Mouse (Mus musculus) embryonic facial prominence, embryonic 11.5 days (tissue): ENCODE data around the gene Usp15. TPM values are rescaled to one million over a fixed set of nuclear protein-coding genes. Genes with fewer than 3 reads are reported as not detected.
A peak's percentile ranks its signal among the peaks of the same experiment; 100 is the strongest.
"Not testable (repeated sequence)": the region's sequence is repeated elsewhere in the genome, so short reads cannot be mapped to it uniquely, and the experiment has no call there.

Experiments used
- ATAC-seq: fragments of 200-750 bp; cut with Nextera tagmentation; replicated peaks from 2 replicates; pipeline ENCODE4 v1.8.0; 2017; ENCODE audit warnings: low read depth; ENCODE audit not compliant: insufficient number of reproducible peaks, low FRiP score, low TSS enrichment
- DNase-seq: peaks from one replicate; pipeline ENCODE4 v3.0.0-alpha.2; 2015; ENCODE audit warnings: low spot score
- H3K27ac ChIP-seq: fragments of 300-500 bp; sonication (generic); replicated peaks from 2 replicates; pipeline ENCODE4 v1.5.1; 2014; ENCODE audit warnings: mild to moderate bottlenecking, low read depth, low read length, control low read depth
- H3K27me3 ChIP-seq: fragments of 300-500 bp; sonication (generic); 2 replicates; pipeline ENCODE4 v1.6.1; 2014; ENCODE audit warnings: mild to moderate bottlenecking, low read length, moderate library complexity, mixed read lengths; ENCODE audit not compliant: control insufficient read depth, insufficient read depth
- H3K36me3 ChIP-seq: fragments of 300-500 bp; sonication (generic); replicated peaks from 2 replicates; pipeline ENCODE4 v1.6.1; 2014; ENCODE audit warnings: low read depth, mild to moderate bottlenecking, low read length, moderate library complexity, mixed read lengths; ENCODE audit not compliant: control insufficient read depth, insufficient read depth
- H3K4me1 ChIP-seq: fragments of 300-500 bp; sonication (generic); 2 replicates; pipeline ENCODE4 v1.6.1; 2014; ENCODE audit warnings: low read length, mixed read lengths; ENCODE audit not compliant: control insufficient read depth, insufficient read depth
- H3K4me2 ChIP-seq: fragments of 300-500 bp; sonication (generic); 2 replicates; pipeline ENCODE4 v1.6.1; 2014; ENCODE audit warnings: low read depth, mild to moderate bottlenecking, control low read depth, low read length, moderate library complexity
- H3K4me3 ChIP-seq: fragments of 300-500 bp; sonication (generic); 2 replicates; pipeline ENCODE4 v1.5.1; 2014; ENCODE audit warnings: low read depth, low read length, control low read depth
- H3K9ac ChIP-seq: fragments of 300-500 bp; sonication (generic); replicated peaks from 2 replicates; pipeline ENCODE4 v1.6.1; 2014; ENCODE audit warnings: mild to moderate bottlenecking, control low read depth, low read length
- H3K9me3 ChIP-seq: fragments of 300-500 bp; sonication (generic); replicated peaks from 2 replicates; pipeline ENCODE4 v1.6.1; 2016; ENCODE audit warnings: mild to moderate bottlenecking, low read length, inconsistent platforms, mixed read lengths; ENCODE audit not compliant: control insufficient read depth
- WGBS: fragments of 180-500 bp; shearing (Covaris S2); extraction: QIAGEN DNeasy Blood & Tissue Kit; methylation state at CpG from one replicate; pipeline ENCODE4 v1.1.7; 2014; 5-methylcytosine and 5-hydroxymethylcytosine counted together
- polyA plus RNA-seq: library from polyadenylated mRNA; unstranded; fragments of >200 nt; fragmentation: Nextera tagmentation; extraction: Ambion mirVana; gene quantifications from 2 replicates; pipeline ENCODE4 v1.2.1, GENCODE M21; 2014

Usp15 gene
- polyA plus RNA-seq, result 76.8 and 81.2 TPM in 2 replicates

DNA sequence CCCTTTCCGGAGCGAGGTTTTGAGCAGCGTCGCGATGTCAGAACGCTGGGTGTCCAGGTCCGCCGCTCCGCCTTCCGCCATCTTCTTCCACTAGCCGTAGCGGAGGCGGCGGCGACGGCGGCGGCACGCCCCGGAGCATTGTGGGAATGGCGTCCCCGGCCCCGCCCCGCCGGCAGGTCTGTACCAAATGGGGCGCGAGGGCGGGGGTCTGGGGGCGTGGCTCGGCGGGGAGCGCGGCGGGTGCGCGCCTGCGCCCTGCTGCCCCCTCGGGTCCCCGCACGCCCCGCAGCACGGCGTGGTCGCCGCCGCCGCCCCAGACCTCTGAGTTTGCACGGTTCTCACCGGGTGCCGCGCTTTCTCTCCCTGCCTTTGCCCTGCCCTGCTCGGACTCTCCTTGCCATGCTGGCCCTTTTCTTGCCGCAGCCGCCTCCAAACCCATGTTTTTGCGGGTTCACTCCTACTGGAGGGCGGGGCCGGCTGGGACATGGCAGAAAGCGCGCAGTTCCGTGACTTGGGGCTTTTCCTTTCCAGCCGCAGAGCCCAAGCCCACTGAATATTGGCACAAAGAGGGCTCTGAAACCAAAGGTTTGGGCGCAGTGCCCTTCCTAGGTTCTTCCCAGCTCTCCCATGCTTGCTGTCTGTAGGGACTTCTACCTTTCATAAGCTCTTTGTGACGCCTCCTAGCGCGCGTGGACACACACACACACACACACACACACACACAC, at the start of gene Usp15:
Gene Usp15, minus strand, starts transcription at position 161 of the 725 bp plus-strand sequence.
- Histone ChIP-seq H3K9me3 (no peaks in the 10 kb centered on the region), H3K4me2 (peak within 1 kb of the TSS; percentile 51), H3K9ac (peak within 1 kb of the TSS; percentile 81), H3K4me3 (peak within 1 kb of the TSS; percentile 97), H3K36me3 (no peaks in the 10 kb centered on the region), H3K27ac (peak within 1 kb of the TSS; percentile 80), H3K4me1 (no peaks in the 10 kb centered on the region), H3K27me3 (no peaks in the 10 kb centered on the region)
- WGBS, result 0% methylated on average over 50 of the region's 66 CpGs
- DNase-seq (peak; percentile 94), ATAC-seq (peak; percentile 91)

DNA sequence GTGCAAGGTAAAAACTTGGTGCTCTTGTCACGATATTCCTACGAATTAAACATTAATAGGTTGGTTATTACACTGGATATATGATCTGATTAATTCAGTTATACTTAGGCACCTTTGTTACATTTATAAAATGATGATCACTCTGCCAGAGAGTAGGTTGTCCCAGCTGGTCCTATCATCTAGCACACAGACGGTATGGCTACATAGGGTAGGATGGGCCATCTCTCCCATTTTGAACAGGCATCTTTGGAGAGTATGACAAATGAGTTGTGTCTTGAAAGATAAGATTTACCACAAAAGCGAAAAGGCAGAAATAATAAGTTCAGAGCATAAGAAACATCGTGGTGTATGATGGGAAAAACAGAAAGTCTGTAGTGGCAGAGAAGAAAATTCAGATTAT, 32.6 kb upstream of the Usp15 start:
- Histone ChIP-seq H3K36me3 (no peaks in the 10 kb centered on the region), H3K4me2 (no peak overlapping the region), H3K4me1 (no peaks in the 10 kb centered on the region), H3K9me3 (no peaks in the 10 kb centered on the region), H3K27ac (no peak overlapping the region), H3K27me3 (no peaks in the 10 kb centered on the region), H3K4me3 (no peak overlapping the region), H3K9ac (no peak overlapping the region)
- 91% methylated on average over 5 of the region's 5 CpGs for WGBS
- ATAC-seq, result no peak
- DNase-seq, result no peak

DNA sequence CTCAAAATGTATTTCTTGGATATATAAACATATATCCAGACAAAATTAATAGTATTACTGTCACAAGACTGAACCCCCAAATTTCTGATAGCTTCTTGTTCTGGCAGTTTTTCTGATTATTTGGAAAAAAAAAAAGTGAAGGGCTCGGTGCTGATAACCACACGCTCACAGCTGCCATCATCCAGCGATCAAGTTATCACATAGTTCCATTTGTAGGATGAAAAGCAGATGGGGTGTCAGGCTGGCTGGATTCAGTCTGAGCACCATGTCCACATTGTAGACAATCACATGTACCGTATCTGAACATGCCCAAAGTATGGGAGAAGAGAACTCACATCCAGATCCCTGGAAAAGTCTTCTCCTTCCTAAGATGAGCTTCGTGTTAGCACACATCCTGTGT, 26.0 kb upstream of the Usp15 start:
- Histone ChIP-seq H3K9me3 (no peaks in the 10 kb centered on the region), H3K4me2 (no peak overlapping the region), H3K27ac (no peak overlapping the region), H3K27me3 (no peaks in the 10 kb centered on the region), H3K4me1 (no peaks in the 10 kb centered on the region), H3K36me3 (no peaks in the 10 kb centered on the region), H3K4me3 (no peak overlapping the region), H3K9ac (no peak overlapping the region)
- WGBS, result 88% methylated on average over 5 of the region's 5 CpGs
- DNase-seq (no peak), ATAC-seq (no peak)

DNA sequence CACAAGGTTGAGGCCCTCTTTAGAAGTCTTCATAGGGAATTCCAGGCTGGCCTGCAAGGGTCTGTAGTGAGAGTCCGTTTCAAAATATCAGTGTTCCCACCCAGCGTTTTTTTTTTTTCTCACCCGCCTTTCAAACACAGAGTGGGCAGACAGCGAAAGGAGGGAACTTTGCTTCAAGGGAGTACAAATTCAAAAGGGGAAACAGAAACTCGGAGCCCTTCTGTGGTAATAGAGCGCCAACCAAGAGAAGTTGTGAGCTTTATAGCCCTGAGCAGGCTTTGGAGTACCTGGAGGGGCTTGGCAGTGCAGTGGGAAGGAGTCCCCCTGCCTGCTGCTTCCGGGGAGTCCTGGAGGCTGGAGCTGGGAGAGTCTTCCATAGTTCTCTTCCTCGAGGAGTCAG, 12.7 kb upstream of the Usp15 start:
- H3K4me2 ChIP-seq, result no peak overlapping the region
- no peak overlapping the region for H3K27ac ChIP-seq
- H3K4me3 ChIP-seq, result no peak overlapping the region
- WGBS, result 81% methylated on average over 8 of the region's 8 CpGs
- no peak overlapping the region for H3K9ac ChIP-seq
- H3K27me3 ChIP-seq, result no peaks in the 10 kb centered on the region
- no peaks in the 10 kb centered on the region for H3K4me1 ChIP-seq
- DNase-seq (no peak), ATAC-seq (no peak)
- H3K36me3 ChIP-seq, result no peaks in the 10 kb centered on the region
- no peaks in the 10 kb centered on the region for H3K9me3 ChIP-seq

DNA sequence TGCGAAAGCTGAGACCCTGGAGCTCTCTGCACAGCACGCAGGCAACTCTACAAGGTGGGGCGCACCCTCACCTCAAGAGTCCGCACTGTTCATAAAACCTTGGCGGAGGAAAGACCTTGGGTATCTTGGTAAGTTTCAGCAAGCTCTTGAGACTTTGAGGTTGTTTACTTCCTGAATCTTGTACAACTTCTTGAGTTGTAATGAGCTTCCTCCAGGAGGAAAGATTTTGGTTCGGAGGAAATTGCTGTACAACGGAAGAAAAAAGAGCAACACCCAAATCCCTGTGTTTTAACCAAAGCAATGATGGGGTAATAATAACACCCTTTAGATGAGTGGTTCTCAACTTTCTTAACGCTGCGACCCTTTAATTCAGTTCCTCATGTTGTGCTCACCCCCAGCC, 11.5 kb upstream of the Usp15 start:
- no peaks in the 10 kb centered on the region for H3K4me1 ChIP-seq
- H3K27me3 ChIP-seq, result no peaks in the 10 kb centered on the region
- no peaks in the 10 kb centered on the region for H3K36me3 ChIP-seq
- 91% methylated on average over 9 of the region's 9 CpGs for WGBS
- no peak overlapping the region for H3K4me3 ChIP-seq
- ATAC-seq (0 out of 2 replicates have a peak, but pooled peaks have one; percentile 34), DNase-seq (no peak)
- H3K9ac ChIP-seq, result no peak overlapping the region
- no peak overlapping the region for H3K27ac ChIP-seq
- no peaks in the 10 kb centered on the region for H3K9me3 ChIP-seq
- H3K4me2 ChIP-seq, result no peak overlapping the region

DNA sequence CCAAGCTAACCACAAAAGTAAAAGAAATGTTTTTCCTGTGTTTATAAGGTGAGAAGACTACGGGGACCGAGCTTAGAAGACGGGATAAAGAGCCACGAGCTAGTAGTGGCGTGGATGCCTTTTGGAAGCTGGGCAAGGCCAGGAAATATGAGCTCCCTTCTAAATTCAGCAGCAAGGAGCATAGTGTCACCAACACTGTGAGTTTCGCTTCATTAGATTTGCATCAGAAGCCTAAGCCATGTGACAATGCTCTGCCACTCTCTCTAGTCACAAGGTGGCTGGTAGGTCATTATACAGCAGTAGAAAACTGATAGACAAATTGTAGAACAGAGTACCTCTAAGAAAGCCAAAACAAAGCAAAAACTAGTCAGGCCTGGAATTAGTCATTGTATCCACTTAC, 9.3 kb upstream of the Usp15 start:
- no peak overlapping the region for H3K9ac ChIP-seq
- no peak overlapping the region for H3K4me3 ChIP-seq
- no peak overlapping the region for H3K27ac ChIP-seq
- H3K9me3 ChIP-seq, result no peaks in the 10 kb centered on the region
- no peaks in the 10 kb centered on the region for H3K36me3 ChIP-seq
- no peaks in the 10 kb centered on the region for H3K27me3 ChIP-seq
- ATAC-seq, result no peak
- no peaks in the 10 kb centered on the region for H3K4me1 ChIP-seq
- no peak overlapping the region for H3K4me2 ChIP-seq
- no peak for DNase-seq
- WGBS, result 92% methylated on average over 6 of the region's 6 CpGs

DNA sequence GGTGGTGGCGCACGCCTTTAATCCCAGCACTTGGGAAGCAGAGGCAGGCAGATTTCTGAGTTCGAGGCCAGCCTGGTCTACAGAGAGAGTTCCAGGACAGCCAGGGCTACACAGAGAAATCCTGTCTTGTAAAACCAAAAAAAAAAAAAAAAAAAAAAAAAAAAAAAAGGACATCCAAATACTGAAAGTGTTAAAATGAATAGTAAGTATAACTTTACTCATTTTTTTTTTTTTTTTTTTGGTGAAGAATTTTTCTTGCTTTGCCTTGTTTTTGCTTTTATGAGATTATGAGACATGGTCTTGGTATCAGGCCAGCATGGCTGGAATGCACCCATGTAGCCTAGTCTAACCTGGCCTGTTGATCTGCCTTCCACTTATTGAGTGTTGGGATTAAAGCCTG, 8.6 kb upstream of the Usp15 start:
- not testable (repeated sequence) for H3K9ac ChIP-seq, H3K9me3 ChIP-seq, H3K36me3 ChIP-seq, DNase-seq, ATAC-seq, H3K4me3 ChIP-seq, H3K4me1 ChIP-seq, H3K27me3 ChIP-seq, H3K27ac ChIP-seq, H3K4me2 ChIP-seq
- WGBS, result 96% methylated on average over 3 of the region's 3 CpGs

DNA sequence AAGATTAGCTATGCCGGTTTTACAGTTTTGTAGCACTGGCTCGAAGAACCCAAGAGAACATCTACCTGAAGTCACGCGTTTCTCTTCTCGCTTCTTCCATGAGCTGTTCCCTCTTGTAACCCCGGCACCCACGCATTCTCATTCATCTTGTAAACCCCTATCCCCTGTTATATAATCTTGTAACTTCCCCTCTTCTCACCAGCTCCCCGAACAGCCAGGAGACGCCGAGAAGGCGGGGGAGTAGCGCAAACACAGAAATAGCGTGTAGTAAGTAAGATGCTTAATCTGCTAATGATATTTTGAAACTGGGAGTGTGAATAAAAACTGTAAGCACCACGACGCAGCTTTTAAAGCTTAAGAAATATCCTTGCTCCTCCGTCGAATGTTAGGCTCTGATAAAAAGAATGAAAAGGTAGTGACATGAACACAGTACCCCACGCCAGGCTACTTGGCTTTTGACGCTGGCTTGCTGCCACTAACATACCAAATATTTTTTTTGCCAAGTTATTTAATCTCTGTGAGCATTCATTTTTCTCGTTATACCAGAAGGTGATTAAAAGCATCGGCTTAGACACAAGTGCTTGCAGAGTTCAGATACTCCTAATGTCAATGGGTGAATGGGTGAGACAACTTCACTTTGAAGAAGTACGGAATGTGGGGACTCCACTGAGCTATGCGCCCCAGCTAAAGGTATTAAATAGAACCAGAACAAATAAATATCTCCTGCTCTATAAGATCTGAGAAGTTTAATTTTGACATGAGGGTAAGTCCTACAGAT, 5.4 kb upstream of the Usp15 start:
- no peaks in the 10 kb centered on the region for H3K4me1 ChIP-seq
- H3K4me2 ChIP-seq, result no peak overlapping the region
- H3K4me3 ChIP-seq, result no peak overlapping the region
- H3K9me3 ChIP-seq, result no peaks in the 10 kb centered on the region
- H3K9ac ChIP-seq, result no peak overlapping the region
- H3K36me3 ChIP-seq, result no peaks in the 10 kb centered on the region
- no peak for ATAC-seq
- no peak overlapping the region for H3K27ac ChIP-seq
- DNase-seq, result no peak
- no peaks in the 10 kb centered on the region for H3K27me3 ChIP-seq
- WGBS, result 89% methylated on average over 23 of the region's 23 CpGs
